Mouse (Mus musculus) cortical plate, adult 2 months (tissue): ENCODE results near the gene Snta1.

Experiments
- CTCF ChIP-seq: fragments of 200-500 bp; IDR thresholded peaks from 2 replicates; pipeline ENCODE4 v1.5.1; 2011; ENCODE audit warnings: mild to moderate bottlenecking, control low read depth, low read length; ENCODE audit not compliant: insufficient read depth; ENCODE audit errors: extremely low read depth
- POLR2A ChIP-seq: fragments of 200-500 bp; IDR thresholded peaks from 2 replicates; pipeline ENCODE4 v1.6.1; 2011; ENCODE audit warnings: mild to moderate bottlenecking, low read length, control low read depth; ENCODE audit not compliant: insufficient read depth; ENCODE audit errors: extremely low read depth

GRCm38 (mm10) chr2:154373961-154374632 is 33.8 kb downstream of the Snta1 start:
- peak; percentile 42 for TF ChIP-seq CTCF
- TF ChIP-seq POLR2A, result no peak
